In genomic region chr5:75829850-75830625, GRCm38 (mm10) we compare ENCODE assay signal across 11 mouse cellular contexts.
A peak's percentile ranks its signal among the peaks of the same experiment; 100 is the strongest.
DNase-seq lines count a peak whose midpoint lies in the region; ATAC-seq lines count a peak whose summit lies in the region.
"Had no signal": no experiment of that assay in that cellular context is flagged by ENCODE, and none has a peak within 500 bp of the region (broad histone marks: within the 10 kb centered on the region; RNA-seq: fewer than 3 reads in every experiment).

No protein-coding gene starts in this region.

- peak; percentile 11 for DNase-seq in embryonic facial prominence, embryonic 14.5 days (ENCODE audit: low spot score)
- no peak for DNase-seq in embryonic facial prominence, embryonic 10.5 days (ENCODE audit: low spot score)
- no peak for DNase-seq in lung, postnatal 14 days
- DNase-seq in thymus, postnatal 0 days (ENCODE audit: low spot score) = peak; percentile 55
- DNase-seq in B cell, adult 2 months = no peak
- DNase-seq in spleen, postnatal 4 days (ENCODE audit: low spot score in 2 of 2) = no peak
- DNase-seq: adrenal gland, adult 2 months had no signal

- no peak overlapping the region for H3K27ac ChIP-seq in embryonic facial prominence, embryonic 14.5 days (replicated peaks; ENCODE audit: low read depth, low read length)
- H3K27ac ChIP-seq in embryonic facial prominence, embryonic 10.5 days (replicated peaks) = no peak overlapping the region
- H3K27ac ChIP-seq in lung, embryonic 16.5 days (ENCODE audit: low read length) = no peak overlapping the region; the same call in 1 of the 2 replicates
- no peak overlapping the region for H3K27ac ChIP-seq in intestine, embryonic 16.5 days (ENCODE audit: low read length)
- H3K27ac ChIP-seq: embryonic facial prominence, embryonic 15.5 days; midbrain, embryonic 10.5 days had no signal

- H3K27me3 ChIP-seq in embryonic facial prominence, embryonic 14.5 days (replicated peaks; ENCODE audit: control insufficient read depth, insufficient read depth, low read length) = no peaks in the 10 kb centered on the region
- no peaks in the 10 kb centered on the region for H3K27me3 ChIP-seq in embryonic facial prominence, embryonic 10.5 days (replicated peaks; ENCODE audit: low read depth, poor library complexity, severe bottlenecking)
- H3K27me3 ChIP-seq in lung, embryonic 16.5 days (ENCODE audit: control insufficient read depth, insufficient read depth, low read depth, low read length) = no peaks in the 10 kb centered on the region
- H3K27me3 ChIP-seq in intestine, embryonic 16.5 days (replicated peaks; ENCODE audit: control insufficient read depth, insufficient read depth, low read length) = no peaks in the 10 kb centered on the region
- H3K27me3 ChIP-seq: embryonic facial prominence, embryonic 15.5 days had no signal

- H3K9me3 ChIP-seq in embryonic facial prominence, embryonic 14.5 days (ENCODE audit: control insufficient read depth, low read length) = no peaks in the 10 kb centered on the region
- no peaks in the 10 kb centered on the region for H3K9me3 ChIP-seq in embryonic facial prominence, embryonic 10.5 days
- no peaks in the 10 kb centered on the region for H3K9me3 ChIP-seq in lung, embryonic 16.5 days (ENCODE audit: control insufficient read depth, low read length)
- no peaks in the 10 kb centered on the region for H3K9me3 ChIP-seq in intestine, embryonic 16.5 days (ENCODE audit: control insufficient read depth, low read length)
- H3K9me3 ChIP-seq: embryonic facial prominence, embryonic 15.5 days; midbrain, embryonic 10.5 days had no signal

- no peak for ATAC-seq in embryonic facial prominence, embryonic 14.5 days (ENCODE audit: low read depth)
- peak; percentile 78 for ATAC-seq in lung, embryonic 16.5 days (ENCODE audit: low read depth)
- ATAC-seq in intestine, embryonic 16.5 days = peak; percentile 80

- no peaks in the 10 kb centered on the region for H3K36me3 ChIP-seq in embryonic facial prominence, embryonic 14.5 days (ENCODE audit: control insufficient read depth, insufficient read depth, low read length)
- no peaks in the 10 kb centered on the region for H3K36me3 ChIP-seq in embryonic facial prominence, embryonic 10.5 days (replicated peaks)
- no peaks in the 10 kb centered on the region for H3K36me3 ChIP-seq in lung, embryonic 16.5 days (ENCODE audit: control insufficient read depth, insufficient read depth, low read length)
- no peaks in the 10 kb centered on the region for H3K36me3 ChIP-seq in intestine, embryonic 16.5 days (ENCODE audit: control insufficient read depth, insufficient read depth, low read length)
- H3K36me3 ChIP-seq: embryonic facial prominence, embryonic 15.5 days; midbrain, embryonic 10.5 days had no signal

- WGBS in embryonic facial prominence, embryonic 14.5 days = 50% methylated on average over 6 of the region's 6 CpGs
- 50% methylated on average over 6 of the region's 6 CpGs for WGBS in embryonic facial prominence, embryonic 10.5 days
- 32% methylated on average over 6 of the region's 6 CpGs for WGBS in lung, embryonic 16.5 days
- 38% methylated on average over 6 of the region's 6 CpGs for WGBS in intestine, embryonic 16.5 days

- peaks cover 4% of the 10 kb centered on the region; the same call in 1 of the 2 replicates for H3K4me1 ChIP-seq in embryonic facial prominence, embryonic 14.5 days (ENCODE audit: control insufficient read depth, insufficient read depth, low read length)
- H3K4me1 ChIP-seq in embryonic facial prominence, embryonic 10.5 days = peaks cover 20% of the 10 kb centered on the region
- H3K4me1 ChIP-seq in lung, embryonic 16.5 days (replicated peaks; ENCODE audit: control insufficient read depth, insufficient read depth, low read length) = 0 out of 2 replicates have a peak, but pooled peaks cover 2% of the 10 kb centered on the region
- peaks cover 20% of the 10 kb centered on the region for H3K4me1 ChIP-seq in intestine, embryonic 16.5 days (ENCODE audit: control insufficient read depth, insufficient read depth, low read length)

- H3K4me3 ChIP-seq in embryonic facial prominence, embryonic 14.5 days (ENCODE audit: low read depth, low read length) = no peak overlapping the region
- H3K4me3 ChIP-seq in embryonic facial prominence, embryonic 10.5 days = no peak overlapping the region
- no peak overlapping the region for H3K4me3 ChIP-seq in lung, embryonic 16.5 days (ENCODE audit: low read length)
- H3K4me3 ChIP-seq in intestine, embryonic 16.5 days (ENCODE audit: low read length) = no peak overlapping the region
- H3K4me3 ChIP-seq: embryonic facial prominence, embryonic 15.5 days; midbrain, embryonic 10.5 days had no signal

- H3K9ac ChIP-seq in embryonic facial prominence, embryonic 14.5 days (ENCODE audit: low read depth, low read length) = no peak overlapping the region
- H3K9ac ChIP-seq in lung, embryonic 16.5 days (ENCODE audit: low read length) = no peak overlapping the region
- H3K9ac ChIP-seq in intestine, embryonic 16.5 days (ENCODE audit: low read depth, low read length) = 0 out of 2 replicates have a peak overlapping the region, but pooled peaks have one; percentile 4
- H3K9ac ChIP-seq: embryonic facial prominence, embryonic 15.5 days had no signal

- H3K4me2 ChIP-seq in embryonic facial prominence, embryonic 14.5 days (ENCODE audit: low read depth, low read length) = no peak overlapping the region
- no peak overlapping the region for H3K4me2 ChIP-seq in lung, embryonic 16.5 days (ENCODE audit: low read depth, low read length)
- H3K4me2 ChIP-seq in intestine, embryonic 16.5 days (ENCODE audit: low read depth, low read length) = no peak overlapping the region
- H3K4me2 ChIP-seq: embryonic facial prominence, embryonic 15.5 days had no signal

Comparison
In these comparisons a context has a peak if more than half of its experiments do, and no peak if none do; other contexts are left out.
1. DNase-seq: peak in embryonic facial prominence, embryonic 14.5 days (single experiment) and thymus, postnatal 0 days (single experiment); none in embryonic facial prominence, embryonic 10.5 days (single experiment), lung, postnatal 14 days (single experiment), B cell, adult 2 months (0 of 2) and spleen, postnatal 4 days (0 of 2).